Mouse (Mus musculus) embryonic fibroblast, embryonic 13.5 days (primary cell): Measurements from ENCODE around the gene Lamb3.

Experiments
- CTCF ChIP-seq: IDR thresholded peaks from 2 replicates; pipeline ENCODE4 v1.5.1; 2011; ENCODE audit warnings: mild to moderate bottlenecking, control low read depth, low read length, moderate library complexity, borderline replicate concordance; ENCODE audit not compliant: insufficient read depth
- POLR2A ChIP-seq: IDR thresholded peaks from 2 replicates; pipeline ENCODE4 v1.6.1; 2011; ENCODE audit warnings: low read depth, mild to moderate bottlenecking, control low read depth, low read length, moderate library complexity

DNA sequence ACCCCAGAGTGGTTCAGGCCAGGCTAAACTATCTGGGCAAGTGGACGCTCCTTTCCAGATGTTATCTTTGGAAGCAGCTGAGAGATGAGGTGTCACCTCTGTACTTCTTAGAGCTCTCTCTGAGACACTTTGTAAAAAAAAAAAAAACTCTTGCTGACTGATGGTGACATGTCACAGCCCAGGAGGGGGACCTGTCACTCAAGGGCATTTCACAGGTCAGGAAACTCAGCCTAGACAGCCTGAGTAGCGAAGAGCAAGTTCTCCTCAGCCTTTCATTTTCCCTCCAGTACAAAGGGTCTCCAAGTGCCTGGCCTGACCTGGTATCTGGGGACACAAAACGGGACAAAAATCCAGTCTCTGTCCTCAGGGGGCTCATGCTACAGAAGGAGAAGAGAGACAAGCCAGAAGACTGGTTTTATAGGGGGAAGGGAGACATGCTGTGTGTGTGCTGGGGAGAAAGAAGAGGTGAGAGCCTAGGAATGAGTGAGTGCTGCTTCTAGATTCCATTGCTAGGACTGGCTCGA lies 130.3 kb downstream of the Lamb3 start:
- TF ChIP-seq POLR2A (no peak), CTCF (no peak)
